Mouse (Mus musculus) bone marrow, adult 2 months (tissue): Measurements from ENCODE around the gene Sec23a.

Experiments used
- CTCF ChIP-seq: fragments of 200-500 bp; IDR thresholded peaks from 2 replicates; pipeline ENCODE4 v1.5.1; 2011; ENCODE audit warnings: low read length, control low read depth; ENCODE audit not compliant: control insufficient read depth, insufficient read depth
- POLR2A ChIP-seq: fragments of 200-500 bp; IDR thresholded peaks from 2 replicates; pipeline ENCODE4 v1.6.1; 2011; ENCODE audit warnings: low read depth, mild to moderate bottlenecking, control low read depth, low read length, borderline replicate concordance; ENCODE audit not compliant: control insufficient read depth

GRCm38 (mm10) chr12:58942544-58942943, 69.3 kb downstream of the Sec23a start:
- TF ChIP-seq CTCF (no peak), POLR2A (no peak)
